24 mouse cellular contexts compared by ENCODE assay signal in genomic region chr10:41863053-41863452, GRCm38 (mm10).
"Had no signal": no experiment of that assay in that cellular context is flagged by ENCODE, and none has a peak within 500 bp of the region (broad histone marks: within the 10 kb centered on the region; RNA-seq: fewer than 3 reads in every experiment).

No protein-coding gene starts in this region.

- H3K4me2 ChIP-seq: heart, embryonic 12.5 days; hindbrain, embryonic 13.5 days; hindbrain, embryonic 15.5 days; kidney, embryonic 15.5 days; limb, embryonic 12.5 days; liver, embryonic 11.5 days; liver, embryonic 13.5 days had no signal

- H3K36me3 ChIP-seq: heart, embryonic 10.5 days; heart, embryonic 12.5 days; hindbrain, embryonic 10.5 days; hindbrain, embryonic 13.5 days; hindbrain, embryonic 15.5 days; kidney, embryonic 15.5 days; limb, embryonic 10.5 days; limb, embryonic 12.5 days; liver, embryonic 13.5 days had no signal

- H3K27me3 ChIP-seq: heart, embryonic 12.5 days; hindbrain, embryonic 13.5 days; hindbrain, embryonic 15.5 days; kidney, embryonic 15.5 days; limb, embryonic 12.5 days; liver, embryonic 13.5 days had no signal

- ATAC-seq: hindbrain, postnatal 0 days; intestine, embryonic 16.5 days had no signal

- DNase-seq: gastrocnemius, postnatal 14 days; heart, adult 18-20 months; heart, postnatal 10 days; heart, postnatal 4 days; kidney, adult 11 months; kidney, adult 2 months; kidney, adult 9 months; kidney, postnatal 14 days; kidney, postnatal 36 days; layer of hippocampus, adult 9-11 months; layer of hippocampus, postnatal 36 days; liver; liver, embryonic 13.5 days had no signal

- H3K4me3 ChIP-seq: heart, embryonic 10.5 days; heart, embryonic 12.5 days; hindbrain, embryonic 10.5 days; hindbrain, embryonic 13.5 days; hindbrain, embryonic 15.5 days; kidney, embryonic 15.5 days; limb, embryonic 10.5 days; limb, embryonic 12.5 days; liver, embryonic 13.5 days had no signal
